Mouse (Mus musculus): ENCODE measurements around the gene Bdh1.
A peak's percentile ranks its signal among the peaks of the same experiment; 100 is the strongest.

The Bdh1 gene

DNA sequence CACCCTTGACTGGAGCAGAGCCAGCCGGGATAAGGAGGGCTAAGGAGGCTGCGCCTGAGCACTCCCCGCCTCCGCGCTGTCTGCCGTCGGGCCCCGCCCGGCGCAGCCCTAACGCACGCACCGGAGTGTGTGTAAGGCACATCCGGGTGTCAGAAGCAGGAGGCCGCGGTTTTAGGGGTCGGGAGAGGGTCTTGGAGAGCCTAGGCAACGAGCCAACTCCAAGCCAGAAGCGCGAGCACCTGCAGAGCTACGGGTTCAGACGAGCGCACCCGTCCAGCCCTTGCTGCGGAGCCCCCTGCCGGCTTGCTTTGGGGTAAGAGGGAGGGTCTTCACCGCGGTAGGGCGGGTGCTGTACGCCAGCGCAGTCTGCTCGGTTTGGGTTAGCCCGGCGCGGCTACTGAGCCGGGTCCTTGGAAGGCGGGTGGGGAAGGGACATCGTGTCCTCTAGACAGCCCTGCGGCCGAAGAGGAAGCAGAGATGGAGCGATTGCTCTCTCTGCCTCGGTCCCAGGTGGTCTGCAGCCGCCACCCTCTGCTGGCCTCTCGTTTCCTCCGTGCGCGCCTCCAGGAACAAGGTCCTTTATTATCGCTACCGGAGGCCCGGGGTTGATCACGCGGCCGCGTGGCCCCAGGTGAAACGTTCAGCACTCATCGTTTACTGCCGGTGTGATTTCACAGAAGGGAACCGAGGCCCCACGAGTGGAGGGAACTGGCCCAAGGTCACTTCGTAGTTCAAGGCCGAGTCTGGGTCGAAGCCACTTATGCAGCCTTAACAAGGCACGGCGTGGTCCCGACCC lies 6.8 kb downstream of the Bdh1 start:
- DNase-seq (ENCODE audit: low read depth, low spot score): peak; percentile 81

DNA sequence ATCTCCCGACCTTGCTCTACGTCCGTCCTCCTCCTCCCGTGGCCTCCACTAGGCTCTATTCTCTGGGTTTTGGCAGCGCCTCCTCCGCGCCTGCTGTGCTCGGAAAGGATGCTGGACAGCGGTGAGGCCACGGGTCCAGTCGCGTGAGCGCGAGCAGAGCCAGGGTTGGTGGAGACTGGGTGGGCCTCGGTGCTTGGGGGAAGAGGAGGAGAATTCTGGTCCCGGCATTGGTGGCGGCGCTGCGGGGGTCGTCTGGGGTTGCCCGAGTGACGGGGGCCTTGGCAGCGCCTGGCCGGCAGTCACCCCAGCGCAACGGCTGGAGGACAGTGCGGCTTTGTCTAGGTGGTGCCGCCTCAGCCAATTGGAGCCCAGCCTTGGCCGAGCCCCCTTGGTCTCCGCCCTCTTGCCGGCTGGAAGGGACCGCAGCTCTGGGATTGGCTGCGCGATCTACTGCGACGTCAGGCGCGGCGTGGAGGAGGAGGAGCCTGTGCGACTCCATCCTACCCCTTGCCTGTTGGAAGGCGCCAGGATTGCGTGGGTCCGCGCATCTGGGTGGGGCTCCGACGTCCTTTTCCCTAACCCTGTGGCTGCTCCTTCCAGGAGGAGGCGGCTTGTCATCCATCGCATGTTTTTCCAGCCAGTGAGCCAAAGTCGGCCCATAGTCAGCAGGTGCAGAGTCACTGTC lies 7.5 kb downstream of the Bdh1 start:
- peak; percentile 96 for DNase-seq (ENCODE audit: low read depth, low spot score)

DNA sequence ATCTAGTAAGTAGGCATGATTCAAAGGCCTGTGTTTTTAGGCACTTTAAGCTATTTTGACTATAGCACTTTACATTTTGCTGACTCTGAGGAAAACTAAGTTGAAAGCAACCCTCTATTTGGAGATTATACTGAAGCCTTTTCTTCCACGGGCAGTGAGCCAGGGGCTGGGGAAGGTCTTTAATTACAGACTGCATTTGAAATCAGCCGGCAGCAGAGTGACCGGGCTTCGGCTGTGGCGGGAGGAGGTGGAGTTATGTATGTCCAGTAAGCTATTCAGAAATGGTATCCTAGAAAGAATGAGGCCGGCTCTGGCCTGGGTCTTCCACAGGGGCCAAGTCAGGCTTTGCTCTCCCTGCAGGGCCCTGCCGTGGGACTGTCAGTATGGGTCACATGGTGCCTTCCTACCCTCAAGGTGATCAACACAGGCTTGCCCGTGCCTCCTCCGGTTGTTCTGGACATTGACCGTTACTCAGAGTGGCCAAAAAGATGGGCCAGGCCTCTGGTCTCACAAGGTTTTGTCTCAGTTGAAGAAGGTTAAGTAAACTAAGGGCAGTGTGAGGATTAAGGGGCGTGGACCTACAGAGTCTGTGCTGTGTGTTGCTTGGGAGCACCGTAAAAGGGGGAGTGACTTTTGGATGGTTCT lies 11.5 kb downstream of the Bdh1 start:
- DNase-seq (ENCODE audit: low read depth, low spot score): no peak

DNA sequence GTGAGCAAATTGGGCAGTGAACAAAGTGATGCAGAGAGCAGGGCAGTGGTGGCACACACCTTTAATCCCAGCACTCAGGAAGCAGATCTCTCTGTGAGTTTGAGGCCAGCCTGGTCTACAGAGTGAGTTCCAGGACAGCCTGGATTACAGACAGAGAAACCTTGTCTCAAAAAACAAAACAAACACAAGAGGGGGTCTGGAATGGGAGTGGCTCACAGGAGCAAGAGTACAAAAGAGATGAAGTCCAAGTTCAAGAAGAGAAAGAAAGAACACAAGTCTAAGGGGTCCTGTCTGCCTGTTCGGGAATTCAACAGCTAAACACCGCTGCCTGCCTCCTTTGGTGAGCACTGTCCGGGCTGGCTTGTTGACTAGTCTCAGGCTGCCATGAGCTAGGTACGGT lies 13.1 kb downstream of the Bdh1 start:
- peak; percentile 80 for DNase-seq (ENCODE audit: low read depth, low spot score)

DNA sequence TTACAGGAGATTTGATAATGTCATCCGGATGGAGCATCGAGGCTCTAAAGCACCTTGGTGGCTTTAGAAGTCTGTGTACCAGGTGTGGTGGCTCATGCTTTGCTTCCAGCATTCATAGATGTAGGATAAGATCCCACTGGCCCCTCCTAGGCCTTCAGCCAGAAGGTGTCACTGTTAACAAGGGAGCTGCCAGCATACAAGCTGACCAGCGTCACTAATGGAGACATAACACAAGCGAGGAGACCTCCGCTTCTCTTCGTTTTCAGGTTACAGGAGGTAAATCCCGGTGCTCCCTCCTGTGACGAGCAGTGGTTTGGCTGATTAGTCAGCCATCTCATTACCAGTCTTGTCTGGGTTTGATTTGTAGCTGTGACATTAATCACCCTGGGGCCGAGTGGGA lies 14.0 kb downstream of the Bdh1 start:
- DNase-seq (ENCODE audit: low read depth, low spot score): no peak

DNA sequence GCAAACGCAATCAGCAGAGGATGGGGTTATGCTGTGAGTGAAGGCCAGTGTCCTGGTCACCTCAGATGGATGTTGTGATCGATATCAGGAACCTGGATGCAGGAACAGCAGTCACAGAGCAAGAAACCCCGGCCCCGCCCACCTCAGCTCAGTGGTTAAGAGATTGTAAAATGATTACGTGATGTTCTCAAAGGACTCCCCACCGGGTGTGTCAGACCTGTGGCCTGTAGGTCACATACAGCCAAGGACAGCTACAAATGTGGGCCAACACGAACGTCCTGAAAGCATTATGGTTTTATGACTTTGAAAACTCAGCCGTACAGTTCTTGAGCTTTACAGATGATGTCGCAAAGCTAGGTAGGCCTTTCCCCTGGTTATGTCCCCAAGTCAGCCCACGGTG lies 15.3 kb downstream of the Bdh1 start:
- DNase-seq (ENCODE audit: low read depth, low spot score): no peak

DNA sequence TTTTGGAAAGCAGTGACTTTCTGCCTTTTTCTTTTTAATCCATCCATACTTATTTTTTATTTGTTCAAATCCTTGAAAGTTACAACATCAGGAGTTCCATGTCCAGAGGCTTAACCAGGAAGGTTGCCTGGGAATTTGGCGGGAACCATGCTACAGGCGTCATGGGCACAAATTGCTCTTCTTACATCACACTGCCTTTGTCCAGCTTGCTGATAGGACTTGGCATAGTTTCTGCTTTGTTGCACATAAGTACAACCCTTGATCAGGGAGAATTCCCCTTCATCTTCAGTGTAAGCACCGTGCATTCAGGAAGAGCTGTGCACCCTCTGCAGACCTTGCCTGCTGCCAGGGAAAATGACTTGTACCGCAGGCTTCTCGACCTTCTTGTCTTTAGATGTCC lies 17.4 kb downstream of the Bdh1 start:
- no peak for DNase-seq (ENCODE audit: low read depth, low spot score)

DNA sequence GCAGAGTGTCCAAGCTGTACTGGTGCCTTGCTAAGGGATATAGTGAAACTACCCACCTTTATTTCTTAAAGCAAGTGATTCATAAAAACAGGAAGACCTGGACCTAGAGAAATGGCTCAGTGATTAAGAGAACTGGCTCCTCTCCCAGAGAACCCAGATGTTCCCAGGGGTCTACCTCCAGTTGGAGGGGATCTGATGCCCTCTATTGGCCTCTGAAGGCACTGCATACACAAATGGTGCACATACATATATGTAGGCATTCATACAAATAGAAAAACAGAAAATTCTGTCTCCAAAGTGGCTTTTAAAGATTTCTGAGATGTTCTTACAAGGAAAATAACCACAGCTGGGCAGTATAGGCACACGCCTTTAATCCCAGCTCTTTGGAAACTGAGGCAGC lies 18.0 kb downstream of the Bdh1 start:
- DNase-seq (ENCODE audit: low read depth, low spot score): peak; percentile 47

DNA sequence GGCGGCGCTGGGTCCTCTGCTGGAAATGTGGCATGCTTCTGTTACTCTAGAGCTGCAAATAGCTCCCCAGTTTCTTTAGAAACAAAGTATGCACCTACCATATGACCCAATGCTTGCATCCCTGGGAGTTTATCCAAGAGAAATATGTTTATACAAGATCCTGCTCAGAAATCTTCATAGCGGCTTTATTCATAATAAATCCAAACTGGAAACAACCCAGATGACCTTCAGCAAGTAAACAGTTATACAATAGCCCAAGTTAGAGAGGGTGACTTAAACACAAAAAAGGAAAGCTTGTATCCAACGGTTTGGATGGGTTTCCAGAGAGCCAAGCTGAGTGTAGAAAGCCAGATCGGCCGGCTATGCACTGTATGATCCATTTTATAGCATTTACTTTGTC lies 22.4 kb downstream of the Bdh1 start:
- DNase-seq (ENCODE audit: low read depth, low spot score): no peak

DNA sequence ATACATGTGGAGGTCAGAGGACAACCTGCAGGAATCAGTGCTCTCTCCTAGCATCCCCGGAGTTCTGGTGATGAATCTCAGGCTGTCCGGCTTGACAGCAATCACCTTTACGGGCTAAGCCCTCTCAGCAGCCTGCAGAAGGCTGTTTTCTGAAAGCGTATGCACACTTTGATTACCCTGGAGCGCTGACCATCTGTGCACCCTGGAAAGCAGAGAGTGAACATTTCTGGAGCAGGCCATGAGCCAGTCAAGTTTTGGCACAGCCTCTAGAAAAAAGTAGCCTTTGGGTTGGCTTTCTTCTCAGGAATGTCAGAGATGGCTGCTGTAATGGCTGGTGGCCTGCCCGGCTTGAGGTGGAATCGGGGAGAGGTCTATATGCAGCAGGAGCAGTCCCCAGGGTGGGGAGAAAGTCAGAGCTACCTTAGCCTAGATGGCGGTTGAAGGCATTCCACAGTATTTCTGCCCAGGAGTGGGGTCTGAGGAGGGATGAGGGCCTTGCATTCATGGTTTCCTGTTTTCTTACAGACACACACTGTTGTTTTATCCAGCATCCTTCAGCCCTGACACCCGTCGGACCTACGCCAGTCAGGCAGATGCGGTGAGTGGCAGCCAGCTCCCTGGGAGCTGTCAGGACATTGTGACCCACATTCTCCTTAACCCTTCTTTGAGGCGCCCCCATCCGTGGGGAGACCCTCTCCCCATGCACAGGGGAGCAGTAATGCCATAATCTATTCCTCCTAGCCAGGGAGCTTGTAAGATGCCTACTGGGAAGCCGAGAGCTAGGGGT lies 24.2 kb downstream of the Bdh1 start:
- no peak for DNase-seq (ENCODE audit: low read depth, low spot score)

DNA sequence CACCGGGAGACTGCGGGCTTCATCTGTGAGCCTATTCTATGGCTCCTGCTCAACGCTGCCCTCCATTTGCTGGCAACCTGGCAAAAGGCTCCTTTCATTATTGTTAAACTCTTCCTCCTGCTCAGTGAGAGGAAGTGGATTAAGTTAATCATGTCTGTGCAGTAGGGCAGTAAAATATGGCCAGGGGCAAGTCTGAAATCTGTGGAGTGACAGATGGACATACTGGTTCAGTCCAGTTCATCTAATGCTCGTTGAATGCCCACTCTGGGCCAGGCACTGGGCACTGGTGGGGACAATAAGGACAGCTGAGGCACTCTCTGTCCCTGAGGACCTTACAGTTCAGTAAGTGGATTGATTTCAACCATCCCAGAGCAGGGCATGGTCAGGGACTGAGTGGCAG lies 27.9 kb downstream of the Bdh1 start:
- no peak for DNase-seq (ENCODE audit: low read depth, low spot score)

DNA sequence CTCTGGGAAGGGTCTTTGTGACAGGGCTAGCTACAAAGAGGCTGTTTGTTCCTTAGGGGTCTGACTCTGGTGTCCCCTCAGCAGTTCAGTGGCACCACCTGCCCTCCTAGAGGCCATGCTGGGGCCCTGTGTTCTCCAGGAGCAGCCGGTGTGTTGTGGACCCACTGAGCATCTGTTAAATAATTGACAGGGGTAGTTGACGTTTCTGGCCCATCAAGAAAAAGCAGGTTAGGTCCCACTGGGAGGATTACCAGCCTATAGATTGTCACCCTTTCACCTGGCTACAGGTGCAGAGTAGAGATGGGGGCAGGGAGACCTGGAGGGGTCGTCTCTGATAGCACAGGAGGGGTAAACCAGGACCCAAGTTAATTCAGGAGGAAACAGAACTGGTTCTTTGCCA lies 29.2 kb downstream of the Bdh1 start:
- DNase-seq (ENCODE audit: low read depth, low spot score): no peak

DNA sequence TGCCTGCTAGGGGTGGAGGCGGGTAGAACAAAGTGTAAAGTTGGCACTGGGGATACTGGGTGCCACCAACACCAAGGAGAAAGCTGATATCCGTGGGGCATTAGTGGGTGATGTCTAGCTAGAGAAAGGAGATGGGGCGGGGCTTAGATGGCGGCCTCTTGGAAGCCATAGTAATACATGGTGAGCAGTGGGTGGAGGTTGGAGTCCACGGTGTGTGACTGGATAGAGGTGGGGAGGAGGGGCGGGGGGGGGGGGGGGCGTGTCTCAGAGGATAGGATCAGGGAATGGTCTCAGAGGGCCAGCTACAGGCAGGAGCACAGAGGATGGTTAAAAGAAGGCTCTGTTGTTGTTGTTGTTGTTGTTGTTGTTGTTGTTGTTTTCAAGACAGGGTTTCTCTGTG lies 30.4 kb downstream of the Bdh1 start:
- DNase-seq (ENCODE audit: low read depth, low spot score): peak; percentile 79

DNA sequence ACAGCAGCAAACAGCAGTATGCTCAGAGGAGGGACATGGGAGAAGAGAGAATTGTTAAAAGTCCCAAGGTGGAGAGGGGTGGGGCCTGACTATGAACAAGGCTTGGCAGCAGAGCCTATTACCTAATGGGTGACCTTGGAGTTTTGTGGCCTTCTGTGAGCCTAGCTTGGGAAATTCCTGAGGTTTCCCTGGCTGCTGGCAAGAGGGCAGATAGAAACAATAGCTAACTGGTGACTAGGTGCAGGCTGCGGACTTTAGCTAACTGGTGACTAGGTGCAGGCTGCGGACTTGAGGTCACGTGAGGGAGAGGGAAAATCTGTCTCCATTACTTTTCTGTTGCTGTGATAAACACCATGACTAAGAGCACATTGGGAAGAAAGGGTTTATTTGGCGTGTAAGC lies 31.9 kb downstream of the Bdh1 start:
- peak; percentile 32 for DNase-seq (ENCODE audit: low read depth, low spot score)

DNA sequence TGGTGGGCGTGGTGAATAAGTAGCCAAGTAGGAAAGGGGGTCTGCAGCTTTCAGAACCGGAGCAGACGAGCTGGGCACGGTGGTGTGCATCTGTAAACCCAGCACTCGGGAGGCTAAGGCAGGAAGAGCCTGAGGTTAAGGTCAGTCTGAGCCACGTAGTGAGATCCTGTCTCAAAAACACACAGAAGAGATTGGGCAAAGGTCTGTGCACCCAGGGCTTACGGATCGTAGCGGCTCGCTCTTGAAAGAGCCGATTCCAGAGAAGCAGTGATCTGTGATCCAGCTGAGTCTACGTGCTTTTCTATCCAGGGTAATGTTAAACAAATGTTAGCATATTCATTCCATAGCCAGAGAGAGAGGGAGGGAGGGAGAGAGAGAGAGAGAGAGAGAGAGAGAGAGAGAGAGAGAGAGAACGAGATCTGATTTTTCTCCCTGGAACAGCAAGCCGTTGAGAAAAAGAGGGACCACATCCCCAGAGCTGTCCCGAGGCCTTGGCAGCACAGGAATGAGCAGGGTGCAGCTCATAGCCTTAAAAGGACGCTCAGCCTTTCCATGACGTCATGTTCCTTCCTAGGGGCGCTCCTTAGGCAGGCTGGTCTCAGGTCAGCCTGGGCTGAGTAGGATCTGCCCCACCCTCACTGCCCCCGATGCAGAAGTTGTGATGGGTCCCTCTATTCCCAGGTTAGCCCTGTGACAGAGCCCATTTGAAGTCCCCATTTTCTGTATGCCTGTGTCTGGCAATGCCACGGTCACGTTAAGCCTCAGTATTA lies 33.4 kb downstream of the Bdh1 start:
- DNase-seq (ENCODE audit: low read depth, low spot score): no peak

DNA sequence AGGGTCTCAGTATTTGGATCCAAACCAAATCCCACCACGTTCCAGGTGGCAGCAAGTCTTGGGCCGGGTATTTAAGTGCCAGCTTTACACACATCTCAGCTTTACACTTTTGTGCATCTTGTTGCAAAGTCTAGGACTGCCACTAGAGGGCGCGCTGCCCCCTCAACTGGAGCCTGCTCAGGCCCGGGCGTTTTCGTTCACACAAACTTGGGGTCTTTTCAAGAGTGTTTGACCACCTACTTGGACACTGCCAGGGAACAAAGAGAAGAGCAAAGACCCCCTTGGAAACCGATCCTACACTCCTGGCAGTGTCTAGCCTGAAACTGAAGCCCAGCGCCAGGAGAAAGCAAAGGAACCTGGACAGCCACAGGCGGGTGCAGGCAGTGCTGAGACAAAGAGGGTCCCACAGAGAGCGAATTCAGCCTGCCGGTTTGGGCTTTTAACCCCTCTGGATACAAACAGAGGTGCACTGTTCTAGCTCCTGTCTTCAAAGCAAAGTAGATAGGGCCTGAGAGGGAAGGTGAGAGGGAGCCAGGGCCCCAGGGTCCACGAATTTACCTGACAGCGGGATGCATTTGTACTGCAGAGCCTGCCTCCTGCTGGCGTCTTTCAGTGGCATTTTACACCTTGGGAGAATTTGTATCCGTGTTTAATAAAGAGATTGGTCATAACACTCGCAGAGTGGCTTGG lies 36.3 kb downstream of the Bdh1 start:
- DNase-seq (ENCODE audit: low read depth, low spot score): peak; percentile 75

DNA sequence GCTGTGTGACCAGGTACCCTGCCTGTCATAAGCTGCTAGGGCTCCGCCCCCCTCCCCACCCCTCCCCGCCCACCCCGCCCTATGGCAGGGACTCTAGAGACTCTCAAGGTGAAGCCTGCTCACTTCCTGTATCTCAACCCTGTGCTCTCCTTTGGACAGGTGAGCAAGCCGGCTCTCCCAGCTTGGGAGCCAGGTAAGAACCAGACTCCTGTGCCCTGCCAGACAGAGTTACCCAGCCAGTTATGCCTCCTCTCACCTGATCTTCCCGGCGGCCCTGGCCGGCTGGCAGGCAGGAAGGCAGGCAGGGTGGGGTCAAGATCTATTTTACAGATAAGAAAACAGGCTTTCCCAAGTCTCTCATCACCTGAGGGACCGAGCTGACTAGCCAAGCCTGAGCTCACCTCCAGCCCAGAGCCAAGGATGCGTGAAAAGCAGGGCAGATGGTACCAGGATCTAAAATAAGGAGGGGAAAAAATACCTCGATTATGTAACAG lies 37.9 kb downstream of the Bdh1 start:
- DNase-seq (ENCODE audit: low read depth, low spot score): peak; percentile 54

DNA sequence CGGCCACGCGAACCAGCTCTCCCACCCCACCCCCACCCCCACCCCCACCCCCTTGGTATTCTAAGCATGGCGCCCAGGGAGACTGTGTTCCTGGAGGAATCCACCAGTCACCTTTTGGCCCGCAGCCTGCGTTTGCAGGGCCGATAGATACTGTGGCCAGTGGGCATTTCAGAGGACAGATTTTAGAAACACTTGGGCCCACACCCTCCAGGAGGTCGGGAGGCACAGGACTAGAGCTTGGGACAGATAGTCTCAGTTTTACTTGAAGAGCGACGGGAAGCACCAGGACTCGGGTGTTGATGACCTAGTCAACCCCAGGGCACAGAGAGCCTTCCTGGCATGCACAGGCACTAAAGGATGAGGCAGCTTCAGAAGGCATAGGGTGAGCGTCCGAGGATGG lies 38.4 kb downstream of the Bdh1 start:
- DNase-seq (ENCODE audit: low read depth, low spot score): no peak

DNA sequence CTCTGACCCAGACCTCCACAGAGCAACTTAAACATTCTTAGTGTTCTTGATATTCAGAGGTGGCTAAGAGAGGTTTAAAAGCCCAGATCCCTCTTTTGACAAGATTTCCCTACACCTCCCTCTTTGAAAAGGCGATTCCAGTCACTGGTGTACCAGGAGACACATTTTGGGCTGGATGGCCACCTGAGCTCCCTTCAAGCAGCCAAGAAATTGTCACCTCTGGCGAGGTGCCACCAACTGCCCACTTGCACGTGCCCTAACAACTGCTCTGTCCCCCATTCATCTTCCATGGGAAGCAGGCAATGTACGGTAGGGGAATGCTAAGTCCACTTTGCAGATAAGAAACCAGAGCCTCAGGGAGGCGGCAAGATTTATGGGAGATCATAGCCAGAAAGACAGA lies 39.0 kb downstream of the Bdh1 start:
- DNase-seq (ENCODE audit: low read depth, low spot score): no peak

DNA sequence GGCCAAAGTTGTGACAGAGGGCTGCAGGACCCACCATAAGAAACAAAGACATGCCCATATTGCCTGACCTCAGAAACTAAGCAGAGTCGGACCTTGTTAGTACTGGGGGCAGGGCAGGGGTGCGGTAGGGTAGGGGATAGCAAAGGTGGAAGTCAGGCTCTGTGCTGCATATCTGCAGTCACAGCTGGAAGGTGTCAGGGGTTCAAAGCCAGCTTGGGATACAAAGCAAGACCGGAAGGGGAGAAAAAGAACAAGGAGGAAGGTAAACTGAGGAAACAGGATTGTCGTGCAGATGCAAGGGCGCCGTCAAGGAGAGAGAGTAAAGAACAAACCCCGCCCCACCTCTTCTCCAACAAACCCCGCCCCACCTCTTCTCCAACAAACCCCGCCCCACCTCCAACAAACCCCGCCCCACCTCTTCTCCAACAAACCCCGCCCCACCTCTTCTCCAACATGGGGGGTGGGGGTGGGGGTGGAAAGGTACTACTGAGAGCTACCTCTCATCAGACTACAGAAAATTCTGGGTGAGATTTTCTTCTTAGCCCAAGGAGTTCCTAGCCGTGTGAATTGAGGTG lies 40.1 kb downstream of the Bdh1 start:
- DNase-seq (ENCODE audit: low read depth, low spot score): peak; percentile 84
